Mouse (Mus musculus) ES-E14 (cell line): Measurements from ENCODE around the gene Dapk2.

Source experiments
- CHD2 ChIP-seq: IDR thresholded peaks from 2 replicates; pipeline ENCODE4 v1.6.1; 2014; ENCODE audit warnings: mild to moderate bottlenecking, low read depth, low read length, inconsistent platforms
- HCFC1 ChIP-seq: IDR thresholded peaks from 2 replicates; pipeline ENCODE4 v1.6.1; 2012; ENCODE audit warnings: low read length, inconsistent platforms, borderline replicate concordance; ENCODE audit not compliant: insufficient read depth
- MAFK ChIP-seq: IDR thresholded peaks from 2 replicates; pipeline ENCODE4 v1.6.1; 2014; ENCODE audit warnings: mild to moderate bottlenecking, low read depth, low read length, inconsistent platforms; ENCODE audit not compliant: insufficient read depth
- ZC3H11A ChIP-seq: IDR thresholded peaks from 2 replicates; pipeline ENCODE4 v1.6.1; 2012; ENCODE audit warnings: low read depth, mild to moderate bottlenecking, inconsistent platforms, low read length, borderline replicate concordance
- ZNF384 ChIP-seq: IDR thresholded peaks from 2 replicates; pipeline ENCODE4 v1.6.1; 2012; ENCODE audit warnings: low read depth, low read length, inconsistent platforms

- no peak for TF ChIP-seq ZNF384
- TF ChIP-seq ZC3H11A = no peak
- no peak for TF ChIP-seq CHD2
- TF ChIP-seq MAFK = no peak
- no peak for TF ChIP-seq HCFC1
Observed at GRCm38 (mm10) chr9:66119498-66119897, 38.5 kb upstream of the Dapk2 start.
